Mouse (Mus musculus) NIH3T3 (cell line): ENCODE measurements around the gene Otoa.
A peak's percentile ranks its signal among the peaks of the same experiment; 100 is the strongest.

Source experiments
- DNase-seq: peaks from one replicate; pipeline ENCODE4 v3.0.0-alpha.2; 2012; ENCODE audit warnings: low read depth

The Otoa gene

DNA sequence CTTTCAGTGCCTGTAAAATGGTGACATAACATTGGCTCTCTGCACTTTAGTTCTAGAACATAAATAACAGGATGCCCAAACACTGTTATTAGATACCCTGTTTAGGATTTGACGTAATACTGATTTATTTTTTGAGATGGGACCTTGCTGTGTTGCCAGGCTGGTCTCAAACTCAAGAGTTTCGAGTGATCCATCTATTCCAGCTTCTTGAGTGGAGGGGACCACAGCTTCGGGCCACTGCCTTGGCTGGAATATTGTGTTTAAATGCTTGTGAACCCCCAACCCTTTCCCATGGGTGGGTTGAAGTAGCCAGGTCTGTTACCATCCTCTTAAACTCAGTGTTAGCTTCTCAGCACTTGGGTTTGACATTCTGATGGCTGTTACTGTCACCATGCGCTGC, at the start of gene Otoa:
TSS of gene Otoa (plus strand) at position 301 of the 400 bp plus-strand sequence.
- no peak for DNase-seq

DNA sequence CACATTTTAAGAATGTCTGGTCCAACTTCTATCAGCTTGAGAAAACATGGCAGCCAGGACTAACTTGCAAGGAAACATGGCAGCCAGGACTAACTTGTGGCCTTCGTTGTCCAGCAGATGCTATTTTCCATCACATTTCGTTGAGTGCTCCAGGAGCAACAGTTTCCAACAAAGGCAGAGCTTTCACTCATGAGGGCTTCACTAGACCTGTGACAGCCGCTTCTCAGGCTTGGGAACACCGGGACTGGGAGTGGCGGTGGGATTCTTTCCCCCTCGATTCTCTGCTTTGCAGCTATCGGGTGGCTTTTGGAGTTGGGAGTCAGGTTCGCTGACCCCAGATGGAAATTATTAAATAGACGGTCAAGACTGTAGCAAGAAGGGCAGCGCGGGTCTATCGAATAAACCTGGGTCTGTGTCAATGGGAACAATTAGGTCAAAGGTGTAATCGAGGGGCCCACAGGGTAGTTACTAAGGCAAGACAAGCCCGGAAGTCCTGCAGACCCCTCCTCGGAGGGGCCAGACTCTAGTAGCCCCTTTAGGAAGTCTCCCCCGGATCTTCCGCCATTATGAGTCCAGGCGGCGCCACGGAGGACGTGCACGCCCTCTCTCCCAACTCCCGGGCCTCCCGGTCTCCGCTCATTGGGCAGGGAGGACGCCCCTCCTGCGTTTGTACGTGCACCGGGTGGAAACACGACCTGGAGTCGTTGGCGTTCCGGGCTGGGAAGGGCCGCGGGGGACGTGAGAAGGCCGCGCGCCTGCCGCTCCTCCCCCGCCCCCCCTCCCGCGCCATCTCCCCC, 47.4 kb upstream of the Otoa start, which contains the start of gene Mettl9:
TSS of gene Mettl9 (plus strand) at position 590 of the 797 bp plus-strand sequence.
- peak; percentile 97 for DNase-seq

GRCm38 (mm10) chr7:121034701-121035141, 46.7 kb upstream of the Otoa start:
- no peak for DNase-seq

- peak; percentile 69 for DNase-seq
Observed at GRCm38 (mm10) chr7:121035161-121035721, 46.2 kb upstream of the Otoa start.

GRCm38 (mm10) chr7:121040595-121040994, 40.9 kb upstream of the Otoa start:
- no peak for DNase-seq

GRCm38 (mm10) chr7:121041989-121042388, 39.5 kb upstream of the Otoa start:
- DNase-seq = no peak

GRCm38 (mm10) chr7:121043004-121043403, 38.4 kb upstream of the Otoa start:
- no peak for DNase-seq

DNA sequence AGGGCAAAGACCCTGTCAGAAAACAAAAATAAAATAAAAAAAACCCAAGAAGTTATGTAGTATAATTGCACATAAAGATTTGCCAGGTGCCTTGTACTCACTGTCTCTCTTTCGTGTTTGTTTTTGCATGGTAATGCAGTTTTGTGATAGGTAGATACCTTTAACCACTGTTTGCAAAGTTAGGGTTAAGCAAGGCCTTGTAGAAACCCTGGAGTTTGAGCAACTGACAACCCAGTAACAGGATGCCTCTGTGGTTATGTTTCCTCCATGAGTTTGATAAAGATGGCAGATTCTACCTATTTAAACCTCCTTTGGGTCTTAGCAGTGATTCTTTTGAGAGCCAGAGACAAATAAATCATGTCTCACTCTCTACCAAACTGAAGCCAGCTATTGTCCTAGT, 37.9 kb upstream of the Otoa start:
- no peak for DNase-seq

- DNase-seq = no peak
Observed at GRCm38 (mm10) chr7:121044251-121044650, 37.2 kb upstream of the Otoa start.

GRCm38 (mm10) chr7:121045671-121046453, 35.6 kb upstream of the Otoa start:
- peak; percentile 24 for DNase-seq

GRCm38 (mm10) chr7:121047624-121048023, 33.8 kb upstream of the Otoa start:
- no peak for DNase-seq

DNA sequence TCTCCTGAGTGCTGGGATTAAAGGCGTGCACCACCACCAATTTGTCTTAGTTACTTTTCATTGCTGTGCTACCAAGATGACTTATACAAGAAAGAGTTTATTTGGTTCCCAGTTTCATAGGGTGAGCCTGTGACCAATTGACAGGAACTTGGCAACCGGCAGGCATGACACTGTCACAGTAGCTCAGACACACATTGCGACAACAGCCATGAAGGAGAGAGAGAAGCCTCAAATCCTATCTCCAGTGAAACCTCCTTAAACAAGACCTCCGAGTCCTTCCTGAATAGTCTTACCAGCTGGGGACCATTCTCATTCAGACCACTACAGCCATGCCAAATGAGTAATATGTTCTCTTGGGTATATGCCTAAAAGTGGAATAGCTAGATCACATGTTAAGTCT, 28.4 kb upstream of the Otoa start:
- DNase-seq = peak; percentile 56

DNA sequence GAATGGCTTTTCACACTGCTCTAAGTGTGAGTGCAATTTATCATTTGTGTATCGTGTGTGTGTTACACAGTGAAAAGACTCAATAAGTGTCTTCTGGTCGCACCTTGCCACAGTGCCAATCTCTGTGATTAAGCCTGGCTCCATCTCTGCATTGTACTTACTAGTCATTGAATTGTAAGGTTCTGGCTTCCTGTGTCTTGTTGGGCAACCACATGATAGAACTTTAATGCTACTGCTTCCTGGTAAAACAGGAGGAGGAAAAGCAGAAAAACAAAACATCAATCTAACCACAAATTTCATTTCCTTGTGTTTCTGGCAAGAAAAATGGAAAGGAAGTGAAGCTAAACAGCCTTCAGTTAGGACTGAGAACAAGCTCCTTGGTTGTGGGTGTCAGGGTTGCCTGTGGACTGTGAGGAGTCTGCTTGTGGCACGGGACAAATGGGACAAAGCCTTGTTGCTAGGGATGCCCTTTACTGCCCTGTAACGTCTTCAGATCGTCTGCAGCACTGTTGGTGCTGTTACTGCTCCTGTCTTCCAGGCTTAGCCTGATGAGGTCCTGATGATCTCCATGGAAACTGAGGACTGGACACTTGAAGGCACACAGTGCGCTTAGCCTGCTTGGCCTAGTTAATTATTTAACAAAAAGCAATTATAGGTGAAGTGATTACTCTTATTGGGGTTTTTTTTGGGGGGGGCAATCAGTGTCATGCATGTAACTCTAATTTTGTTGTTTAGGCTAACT, 21.8 kb upstream of the Otoa start:
- no peak for DNase-seq

DNA sequence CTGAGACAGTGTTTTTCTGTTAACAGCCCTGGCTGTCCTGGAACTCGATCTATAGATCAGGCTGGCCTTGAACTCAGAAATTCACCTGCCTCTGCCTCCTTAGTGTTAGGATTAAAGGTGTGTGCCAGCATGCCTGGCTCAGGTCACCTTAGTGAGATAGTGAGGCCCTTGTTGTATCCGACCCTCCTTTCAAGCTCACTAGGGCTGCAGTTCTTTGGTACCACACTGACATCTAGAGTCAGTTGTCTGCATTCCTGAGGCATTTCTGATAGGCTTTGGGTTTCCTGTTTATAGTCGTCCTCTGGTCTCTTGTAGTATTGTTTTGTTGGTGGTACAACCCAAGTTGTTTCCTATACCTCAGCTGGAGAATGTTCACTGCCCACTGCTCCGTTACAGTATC, 17.1 kb upstream of the Otoa start:
- peak; percentile 61 for DNase-seq

DNA sequence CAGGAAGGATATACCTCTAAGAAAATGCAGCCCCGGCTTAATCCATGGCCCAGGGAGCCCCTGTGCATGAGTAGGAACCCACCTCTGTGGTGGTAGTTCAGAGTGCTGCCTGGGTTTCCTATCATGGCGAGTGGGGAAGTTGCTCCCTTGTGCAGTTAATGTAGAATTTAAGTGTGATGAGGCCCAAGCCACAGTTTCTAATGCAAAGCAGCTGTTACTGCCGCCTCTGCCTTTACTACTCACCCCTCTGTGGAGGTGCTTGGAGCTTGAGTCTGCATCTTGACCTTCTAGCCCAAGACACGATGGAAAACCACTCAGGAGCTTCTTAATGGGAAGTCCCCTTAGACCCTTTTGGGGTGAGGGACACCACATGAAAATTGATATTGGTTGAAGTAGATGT, 10.2 kb upstream of the Otoa start:
- DNase-seq = no peak

DNA sequence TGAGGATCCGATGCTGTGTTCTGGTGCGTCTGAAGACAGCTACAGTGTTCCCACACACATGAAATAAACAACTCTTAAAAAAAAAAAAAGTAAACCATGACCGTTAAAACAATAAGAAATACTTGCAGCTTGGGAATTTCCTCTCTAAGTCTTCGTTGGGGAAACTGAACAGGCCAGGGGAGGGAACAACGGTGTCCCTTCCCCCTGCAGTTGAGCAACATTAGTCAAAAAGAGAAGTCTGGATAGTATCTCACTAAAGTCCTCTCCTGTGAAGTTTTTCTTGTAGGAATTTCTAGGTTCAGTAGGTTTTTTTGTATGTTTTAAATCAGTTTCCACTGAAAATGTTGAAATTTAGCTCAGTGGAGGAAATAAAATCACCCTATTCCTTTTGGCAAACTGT, 8.9 kb upstream of the Otoa start:
- DNase-seq = no peak

DNA sequence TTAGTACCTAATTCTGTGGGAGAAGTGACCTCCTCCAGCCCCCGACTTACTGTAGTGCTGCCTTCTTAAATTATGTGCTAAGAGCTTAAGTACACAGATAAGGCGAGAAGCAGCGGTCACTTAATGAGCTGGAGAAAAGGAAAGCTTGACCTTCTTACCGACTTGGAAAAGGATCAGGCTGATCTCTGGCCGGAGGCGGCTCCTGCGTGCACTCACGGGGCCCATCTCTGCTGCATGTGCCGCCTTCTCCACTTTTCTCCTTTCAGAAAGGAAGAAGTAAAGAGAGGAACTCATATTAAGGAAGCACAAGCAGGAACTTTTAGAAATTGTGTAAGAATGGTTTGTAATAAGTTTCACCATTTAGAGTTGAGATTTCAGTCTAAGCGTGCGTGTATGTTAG, 7.2 kb upstream of the Otoa start, which contains the start of gene Igsf6:
TSS of gene Igsf6 (minus strand) at position 292 of the 400 bp plus-strand sequence.
- DNase-seq = no peak

DNA sequence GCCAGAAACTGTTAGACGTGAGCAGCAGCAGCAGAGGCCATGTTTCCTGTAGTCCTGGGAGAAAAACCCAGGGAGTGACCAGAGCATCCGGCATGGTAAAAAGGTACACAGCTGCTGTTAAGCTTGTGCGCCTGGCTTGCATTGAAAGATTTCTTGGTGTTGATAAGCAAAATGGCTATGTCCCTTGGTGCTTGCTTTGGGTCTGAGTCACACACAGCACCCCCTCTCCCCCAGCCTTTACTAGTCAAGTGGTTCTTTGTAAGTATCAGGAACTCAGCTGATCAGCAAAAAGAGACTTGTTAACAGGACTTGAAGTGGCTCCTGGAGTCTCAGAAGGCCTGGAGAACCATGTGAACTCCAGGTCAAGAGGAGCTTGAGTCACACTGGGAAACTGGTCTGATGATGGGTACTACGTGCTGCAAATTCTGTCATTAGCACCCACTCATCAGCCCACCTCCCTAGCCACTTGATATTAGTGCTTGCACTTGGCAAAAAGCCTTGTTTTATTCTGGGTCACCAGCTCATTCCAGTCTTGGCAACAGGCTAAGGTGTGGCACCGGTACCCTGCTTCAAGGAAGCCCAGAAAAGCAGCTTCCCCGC, 6.5 kb upstream of the Otoa start:
- DNase-seq = no peak

DNA sequence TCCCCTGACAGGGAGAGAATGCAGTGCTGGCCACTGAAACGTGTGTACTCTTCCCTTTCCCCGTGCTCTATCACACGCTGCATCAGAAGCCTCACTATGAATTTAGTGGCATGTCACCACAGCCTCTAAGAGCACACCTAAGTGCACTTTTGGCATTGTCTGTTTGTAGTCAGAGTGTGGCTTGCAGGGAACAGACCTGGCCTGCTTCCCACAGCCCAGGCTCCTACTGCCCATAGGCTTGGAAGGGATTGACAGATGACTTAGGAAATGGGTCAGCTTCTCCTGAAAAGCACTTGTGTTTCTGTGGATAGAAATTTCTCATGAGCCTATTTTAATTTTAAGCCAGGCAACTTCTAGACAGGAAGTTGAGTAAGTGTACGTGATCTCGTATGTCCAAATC, 6.0 kb upstream of the Otoa start:
- DNase-seq = no peak

DNA sequence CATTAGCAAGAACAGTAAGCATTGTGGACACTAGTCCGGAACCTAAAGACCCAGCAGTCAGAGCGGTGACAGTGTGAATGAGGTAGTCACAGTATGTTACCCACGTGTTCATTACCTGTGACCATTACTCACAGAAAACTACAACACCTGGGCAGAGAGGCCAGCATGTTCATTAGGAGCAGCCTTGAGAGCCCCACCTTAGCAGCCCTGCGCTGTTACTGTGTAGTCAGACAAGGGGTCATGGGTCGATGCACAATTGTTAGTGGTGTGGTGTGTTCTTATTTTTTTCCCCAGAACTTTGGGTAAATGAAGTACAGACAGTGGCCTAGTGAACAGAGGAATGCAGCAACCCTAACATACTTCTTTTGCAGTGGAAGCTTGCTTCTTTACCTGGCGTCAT, 4.1 kb upstream of the Otoa start:
- DNase-seq = no peak

GRCm38 (mm10) chr7:121077829-121078228, 3.6 kb upstream of the Otoa start:
- peak; percentile 79 for DNase-seq

- DNase-seq = no peak
Observed at GRCm38 (mm10) chr7:121081816-121082215, 366 bp downstream of the Otoa start.
